Mouse (Mus musculus): Measurements from ENCODE around the gene Abca8a. TPM values are rescaled to one million over a fixed set of nuclear protein-coding genes. Genes with fewer than 3 reads are reported as not detected.

The Abca8a gene
- polyA plus RNA-seq, 1 experiment from 2014 or later = 1.4 TPM

Other genes with a start within 250 kb of the Abca8a start
- gene Abca8b, start 100.1 kb downstream of the Abca8a start, polyA plus RNA-seq (2015; fragmentation: Nextera tagmentation; extraction: Ambion mirVana) = 0.81 and 0.99 TPM in 2 replicates
- gene Abca9, start 72.2 kb upstream of the Abca8a start, polyA plus RNA-seq (2015; fragmentation: Nextera tagmentation; extraction: Ambion mirVana) = 1.7 and 1.8 TPM in 2 replicates
- 0.59 and 0.83 TPM in 2 replicates for gene Abca6, start 155.8 kb upstream of the Abca8a start, polyA plus RNA-seq (2015; fragmentation: Nextera tagmentation; extraction: Ambion mirVana)
- gene Abca5, start 241.7 kb upstream of the Abca8a start, polyA plus RNA-seq (2015; fragmentation: Nextera tagmentation; extraction: Ambion mirVana) = 3.2 and 3.7 TPM in 2 replicates